Mouse (Mus musculus) lung, embryonic 14.5 days (tissue): ENCODE data around the gene Rgl2. TPM values are rescaled to one million over a fixed set of nuclear protein-coding genes. Genes with fewer than 3 reads are reported as not detected.

Experiments
- ATAC-seq: fragments of 200-750 bp; cut with Nextera tagmentation; 2 replicates; pipeline ENCODE4 v1.8.0; 2017; ENCODE audit warnings: mild to moderate bottlenecking, moderate TSS enrichment, moderate library complexity; ENCODE audit not compliant: insufficient read depth
- DNase-seq: peaks from one replicate; pipeline ENCODE4 v3.0.0-alpha.2; 2015
- H3K27ac ChIP-seq: fragments of 300-500 bp; sonication (generic); 2 replicates; pipeline ENCODE4 v1.5.1; 2014; ENCODE audit warnings: low read depth, mild to moderate bottlenecking, moderate library complexity
- H3K27me3 ChIP-seq: fragments of 300-500 bp; sonication (generic); 2 replicates; pipeline ENCODE4 v1.6.1; 2014; ENCODE audit warnings: low read length, control low read depth; ENCODE audit not compliant: insufficient read depth
- H3K36me3 ChIP-seq: fragments of 300-500 bp; sonication (generic); 2 replicates; pipeline ENCODE4 v1.6.1; 2014; ENCODE audit warnings: control low read depth; ENCODE audit not compliant: insufficient read depth
- H3K4me1 ChIP-seq: fragments of 300-500 bp; sonication (generic); 2 replicates; pipeline ENCODE4 v1.6.1; 2014; ENCODE audit warnings: antibody characterized with exemption, control low read depth; ENCODE audit not compliant: insufficient read depth
- H3K4me2 ChIP-seq: fragments of 300-500 bp; sonication (generic); 2 replicates; pipeline ENCODE4 v1.6.1; 2014; ENCODE audit warnings: mild to moderate bottlenecking
- H3K4me3 ChIP-seq: fragments of 300-500 bp; sonication (generic); 2 replicates; pipeline ENCODE4 v1.5.1; 2014; ENCODE audit warnings: low read depth, low read length
- H3K9ac ChIP-seq: fragments of 300-500 bp; sonication (generic); 2 replicates; pipeline ENCODE4 v1.6.1; 2014
- H3K9me3 ChIP-seq: fragments of 300-500 bp; sonication (generic); 2 replicates; pipeline ENCODE4 v1.6.1; 2016; ENCODE audit warnings: low read depth, low read length, control low read depth
- CTCF ChIP-seq: IDR thresholded peaks from 2 replicates; pipeline ENCODE4 v1.5.1; 2016; ENCODE audit warnings: antibody characterized with exemption, low read depth
- WGBS: fragments of 180-500 bp; shearing (Covaris S2); extraction: QIAGEN DNeasy Blood & Tissue Kit; methylation state at CpG from one replicate; pipeline ENCODE4 v1.1.7; 2014; 5-methylcytosine and 5-hydroxymethylcytosine counted together
- polyA plus RNA-seq: library from polyadenylated mRNA; unstranded; fragments of >200 nt; fragmentation: Nextera tagmentation; extraction: Ambion mirVana; gene quantifications from 2 replicates; pipeline ENCODE4 v1.2.1, GENCODE M21; 2014

Gene Rgl2
- polyA plus RNA-seq, 1 experiment from 2014 or later, result 49.1 TPM

DNA sequence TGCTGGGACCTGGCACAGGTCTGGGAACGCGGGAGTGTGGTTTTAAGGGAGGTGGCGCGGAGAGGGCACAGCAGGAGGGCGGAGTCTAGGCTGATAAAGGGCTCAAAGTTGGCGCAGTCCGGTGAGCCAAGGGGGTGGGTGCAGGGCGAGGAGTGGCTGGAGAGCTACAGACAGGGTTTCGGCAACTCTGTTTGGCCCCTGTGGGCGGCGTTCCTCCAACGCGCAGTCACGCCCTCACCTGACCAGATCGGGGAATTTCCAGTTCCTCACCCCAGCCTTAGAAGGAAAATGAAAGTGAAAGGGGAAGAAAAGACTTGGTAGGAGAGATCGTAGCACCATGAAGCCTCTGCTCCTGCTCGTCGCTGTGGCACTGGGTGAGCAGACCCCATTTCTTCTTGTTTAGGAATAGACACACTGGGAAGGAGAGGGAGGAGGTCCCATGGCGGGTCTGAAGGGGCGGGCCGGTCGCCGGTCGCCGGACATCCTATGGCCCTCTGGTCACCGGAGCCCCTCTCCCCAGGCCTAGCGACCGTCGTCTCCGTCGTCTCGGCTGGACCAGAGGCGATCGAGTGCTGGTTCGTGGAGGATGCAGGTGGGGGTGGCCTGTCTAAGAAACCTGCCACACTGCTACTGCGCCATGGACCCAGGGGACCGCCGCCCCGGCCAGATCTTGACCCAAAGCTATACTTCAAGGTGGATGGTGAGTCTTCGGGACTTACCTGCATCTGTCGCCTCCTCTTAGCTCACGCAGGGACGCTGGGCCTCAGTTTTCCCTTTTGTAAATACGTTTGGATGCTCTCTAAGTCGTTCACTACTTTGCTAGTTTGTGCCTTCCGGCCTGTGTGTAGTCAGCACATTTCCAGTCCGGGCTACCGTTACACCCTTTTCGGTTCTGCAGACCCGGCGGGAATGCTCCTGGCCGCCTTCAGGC lies 9.7 kb upstream of the Rgl2 start:
- Histone ChIP-seq H3K36me3 (peaks cover 23% of the 10 kb centered on the region; the same call in 1 of the 2 replicates), H3K27ac (peak overlapping the region; percentile 84), H3K9ac (peak overlapping the region; percentile 71), H3K4me2 (peak overlapping the region; percentile 100), H3K27me3 (no peaks in the 10 kb centered on the region), H3K4me3 (peak overlapping the region; percentile 68), H3K9me3 (no peaks in the 10 kb centered on the region), H3K4me1 (peaks cover 5% of the 10 kb centered on the region; the same call in 1 of the 2 replicates)
- WGBS, result under 1% methylated on average over 52 of the region's 52 CpGs
- peak; percentile 24; the same call in 1 of the 2 replicates for TF ChIP-seq CTCF
- ATAC-seq (peak; percentile 11; the same call in 1 of the 2 replicates), DNase-seq (peak; percentile 77)

DNA sequence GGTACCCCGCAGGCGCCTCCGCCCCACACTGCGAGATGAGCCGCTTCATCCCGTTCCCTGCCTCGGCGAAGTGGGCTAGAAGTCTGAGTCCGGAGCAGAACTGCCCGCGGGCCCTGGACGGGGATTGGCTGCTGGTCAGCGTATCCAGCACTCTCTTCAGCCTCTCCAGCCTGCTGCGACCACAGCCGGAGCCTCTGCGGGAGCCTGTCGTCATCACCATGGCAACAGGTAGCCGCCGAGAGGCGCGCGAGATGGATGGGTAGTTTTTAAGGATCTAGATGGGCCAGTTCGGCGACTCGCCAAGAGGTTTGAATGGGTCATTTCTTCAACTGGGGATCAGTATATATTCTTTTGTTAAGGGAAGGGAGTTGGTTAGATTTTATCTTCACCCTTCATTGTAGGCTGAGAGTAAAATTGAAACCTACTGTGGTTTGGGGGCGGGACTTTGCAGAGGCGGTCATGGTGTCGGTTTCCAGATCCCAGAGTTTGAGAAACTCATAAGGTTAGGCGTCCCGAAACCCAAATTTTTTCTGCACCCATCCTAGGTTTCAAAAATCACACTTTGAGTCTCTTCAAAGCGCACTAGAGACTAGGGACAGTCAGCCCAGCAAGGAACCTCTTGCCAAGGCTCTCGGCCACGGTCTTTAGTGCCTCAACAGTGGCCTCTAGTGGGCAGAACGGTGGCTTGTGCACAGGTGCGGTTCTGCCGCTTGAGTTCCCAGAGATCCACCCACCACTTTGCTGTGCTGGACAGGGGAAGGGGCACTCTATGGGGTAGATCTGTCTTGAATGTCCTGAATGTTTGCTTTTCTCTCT lies 8.9 kb upstream of the Rgl2 start:
- ATAC-seq, result peak; percentile 71

DNA sequence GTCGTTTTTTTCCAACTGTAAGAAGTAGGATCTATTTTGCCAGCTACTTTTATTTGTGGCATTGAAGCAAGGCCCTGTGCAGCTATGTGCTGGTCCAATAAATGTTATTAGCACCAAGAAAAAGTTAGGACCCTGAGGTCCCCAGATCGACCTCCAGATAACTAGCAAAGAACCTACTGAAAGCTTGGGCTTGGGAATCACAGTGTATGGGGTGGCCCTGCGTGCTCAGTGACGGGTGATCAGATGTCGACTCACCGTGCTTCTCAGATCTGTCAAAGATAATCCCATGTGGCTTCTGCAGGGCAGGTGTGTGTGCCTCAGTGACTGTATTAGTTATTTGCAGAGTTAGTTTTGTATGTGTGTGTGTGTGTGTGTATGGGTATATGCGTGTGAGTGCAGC lies 8.0 kb upstream of the Rgl2 start:
- H3K9ac ChIP-seq, result no peak overlapping the region
- no peak for DNase-seq
- no peak overlapping the region for H3K27ac ChIP-seq
- 79% methylated on average over 7 of the region's 7 CpGs for WGBS
- no peak for TF ChIP-seq CTCF
- peaks cover 5% of the 10 kb centered on the region; the same call in 1 of the 2 replicates for H3K4me1 ChIP-seq
- no peak overlapping the region for H3K4me2 ChIP-seq
- no peak for ATAC-seq
- no peak overlapping the region for H3K4me3 ChIP-seq
- H3K36me3 ChIP-seq, result peaks cover 20% of the 10 kb centered on the region; the same call in 1 of the 2 replicates
- H3K27me3 ChIP-seq, result no peaks in the 10 kb centered on the region
- H3K9me3 ChIP-seq, result no peaks in the 10 kb centered on the region

More for the DNA sequence above, 8.9 kb upstream of the Rgl2 start:
- Histone ChIP-seq H3K4me3 (peak overlapping the region; percentile 68), H3K9ac (peak overlapping the region; percentile 71), H3K4me2 (peak overlapping the region; percentile 100), H3K27me3 (no peaks in the 10 kb centered on the region), H3K36me3 (peaks cover 16% of the 10 kb centered on the region; the same call in 1 of the 2 replicates), H3K27ac (peak overlapping the region; percentile 84), H3K4me1 (peaks cover 5% of the 10 kb centered on the region; the same call in 1 of the 2 replicates), H3K9me3 (no peaks in the 10 kb centered on the region)
- peak; percentile 95 for DNase-seq
- WGBS, result 1% methylated on average over 36 of the region's 36 CpGs
- TF ChIP-seq CTCF, result peak; percentile 87

DNA sequence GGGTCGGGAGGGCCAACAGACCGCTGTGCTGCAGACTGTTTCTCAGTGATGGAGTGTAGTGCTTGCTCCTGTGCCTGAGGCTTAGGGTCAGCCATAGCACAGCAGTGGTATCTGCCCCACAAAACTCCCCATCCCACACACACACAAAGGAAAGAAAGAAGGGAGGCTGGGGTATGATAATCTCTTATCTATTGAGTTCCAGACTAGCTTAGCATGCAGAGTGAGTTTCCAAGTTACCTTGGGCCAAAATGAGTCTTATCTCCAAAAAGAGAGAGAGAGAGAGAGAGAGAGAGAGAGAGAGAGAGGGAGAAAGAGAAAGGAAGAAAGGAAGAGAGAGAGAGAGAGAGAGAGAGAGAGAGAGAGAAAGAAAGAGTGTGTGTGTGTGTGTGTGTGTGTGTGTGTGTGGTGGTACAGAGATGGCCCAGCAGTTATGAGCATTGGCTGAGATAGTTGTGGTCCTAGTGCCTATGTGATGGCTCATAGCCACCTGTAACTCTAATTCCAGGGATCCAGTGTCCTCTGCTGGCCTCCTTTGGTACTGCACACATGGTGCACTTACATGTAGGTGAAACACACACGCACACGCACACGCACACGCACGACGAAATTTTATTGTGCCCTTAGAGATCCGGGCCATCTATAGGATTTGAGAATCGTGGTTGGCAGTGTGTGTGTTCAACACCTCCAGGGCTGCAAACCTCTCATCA lies 4.6 kb upstream of the Rgl2 start:
- Histone ChIP-seq H3K27ac (no peak overlapping the region), H3K9me3 (no peaks in the 10 kb centered on the region), H3K4me3 (no peak overlapping the region), H3K27me3 (no peaks in the 10 kb centered on the region), H3K36me3 (peaks cover 6% of the 10 kb centered on the region; the same call in 1 of the 2 replicates), H3K4me2 (no peak overlapping the region), H3K9ac (no peak overlapping the region), H3K4me1 (no peaks in the 10 kb centered on the region)
- DNase-seq (peak; percentile 42), ATAC-seq (no peak)
- peak; percentile 65 for TF ChIP-seq CTCF
- WGBS, result 83% methylated on average over 10 of the region's 10 CpGs

DNA sequence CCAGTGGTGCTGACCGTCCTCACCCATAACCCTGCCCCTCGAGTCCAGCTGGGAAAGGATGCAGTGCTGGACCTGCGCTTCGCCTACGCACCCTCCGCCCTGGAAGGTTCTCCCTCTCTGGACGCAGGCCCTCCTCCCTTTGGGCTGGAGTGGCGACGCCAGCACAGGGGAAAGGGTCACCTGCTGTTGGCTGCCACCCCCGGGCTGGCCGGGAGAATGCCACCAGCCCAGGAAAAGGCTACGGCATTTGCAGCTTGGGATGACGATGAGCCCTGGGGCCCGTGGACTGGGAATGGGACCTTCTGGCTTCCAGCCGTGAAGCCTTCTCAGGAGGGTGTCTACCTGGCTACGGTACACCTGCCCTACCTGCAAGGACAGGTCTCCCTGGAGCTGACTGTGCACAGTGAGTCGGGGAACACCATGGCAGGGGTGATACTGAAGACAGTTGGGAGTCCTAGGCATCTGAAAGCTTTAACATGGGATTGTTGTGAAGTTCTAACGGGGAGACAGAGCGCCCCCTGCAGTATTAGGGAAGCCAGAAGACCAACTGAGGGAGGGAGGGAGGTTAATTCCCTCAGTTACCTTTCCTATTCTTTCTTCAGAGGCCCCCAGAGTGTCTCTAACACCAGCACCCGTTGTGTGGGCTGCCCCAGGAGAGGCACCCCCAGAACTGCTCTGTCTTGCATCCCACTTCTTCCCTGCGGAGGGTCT lies 3.8 kb upstream of the Rgl2 start:
- WGBS, result 81% methylated on average over 21 of the region's 21 CpGs
- Histone ChIP-seq H3K36me3 (peaks cover 6% of the 10 kb centered on the region; the same call in 1 of the 2 replicates), H3K4me1 (no peaks in the 10 kb centered on the region), H3K4me2 (no peak overlapping the region), H3K27ac (no peak overlapping the region), H3K27me3 (no peaks in the 10 kb centered on the region), H3K9ac (no peak overlapping the region), H3K9me3 (no peaks in the 10 kb centered on the region), H3K4me3 (no peak overlapping the region)
- DNase-seq (no peak), ATAC-seq (no peak)
- 0 out of 2 replicates have a peak, but pooled peaks have one; percentile 15 for TF ChIP-seq CTCF
